Mouse (Mus musculus) midbrain, embryonic 15.5 days (tissue): ENCODE data around the gene Rc3h2. TPM values are rescaled to one million over a fixed set of nuclear protein-coding genes. Genes with fewer than 3 reads are reported as not detected.

ENCODE experiments used
- ATAC-seq: fragments of 200-750 bp; cut with Nextera tagmentation; replicated peaks from 2 replicates; pipeline ENCODE4 v1.8.0; 2017; ENCODE audit warnings: moderate TSS enrichment
- H3K27ac ChIP-seq: fragments of 300-500 bp; sonication (generic); 2 replicates; pipeline ENCODE4 v1.5.1; 2015; ENCODE audit warnings: mild to moderate bottlenecking, inconsistent platforms
- H3K27me3 ChIP-seq: fragments of 300-500 bp; sonication (generic); replicated peaks from 2 replicates; pipeline ENCODE4 v1.6.1; 2015; ENCODE audit warnings: inconsistent platforms
- H3K36me3 ChIP-seq: fragments of 300-500 bp; sonication (generic); replicated peaks from 2 replicates; pipeline ENCODE4 v1.6.1; 2015; ENCODE audit warnings: inconsistent platforms
- H3K4me1 ChIP-seq: fragments of 300-500 bp; sonication (generic); 2 replicates; pipeline ENCODE4 v1.6.1; 2015; ENCODE audit warnings: inconsistent platforms
- H3K4me2 ChIP-seq: fragments of 300-500 bp; sonication (generic); 2 replicates; pipeline ENCODE4 v1.6.1; 2015; ENCODE audit warnings: inconsistent platforms, mild to moderate bottlenecking, moderate library complexity
- H3K4me3 ChIP-seq: fragments of 300-500 bp; sonication (generic); 2 replicates; pipeline ENCODE4 v1.5.1; 2015; ENCODE audit warnings: mild to moderate bottlenecking, inconsistent platforms
- H3K9ac ChIP-seq: fragments of 300-500 bp; sonication (generic); 2 replicates; pipeline ENCODE4 v1.6.1; 2015; ENCODE audit warnings: mild to moderate bottlenecking, inconsistent platforms
- H3K9me3 ChIP-seq: fragments of 300-500 bp; sonication (generic); 2 replicates; pipeline ENCODE4 v1.6.1; 2016; ENCODE audit warnings: inconsistent platforms
- WGBS: fragments of 180-500 bp; shearing (Covaris S2); methylation state at CpG from one replicate; pipeline ENCODE4 v1.1.7; 2015; ENCODE audit warnings: mixed read lengths; 5-methylcytosine and 5-hydroxymethylcytosine counted together
- polyA plus RNA-seq: library from polyadenylated mRNA; unstranded; fragments of >200 nt; fragmentation: Nextera tagmentation; extraction: Ambion mirVana; gene quantifications from 2 replicates; pipeline ENCODE4 v1.2.1, GENCODE M21; 2015

Gene Rc3h2
- polyA plus RNA-seq, 1 experiment from 2014 or later: 21.7 TPM

- H3K36me3 ChIP-seq: peaks cover 21% of the 10 kb centered on the region
- no peaks in the 10 kb centered on the region for H3K4me1 ChIP-seq
- no peak overlapping the region for H3K9ac ChIP-seq
- WGBS: 57% methylated on average over 1 of the region's 1 CpGs
- no peak overlapping the region for H3K27ac ChIP-seq
- H3K4me3 ChIP-seq: no peak overlapping the region
- no peaks in the 10 kb centered on the region for H3K27me3 ChIP-seq
- H3K4me2 ChIP-seq: no peak overlapping the region
- no peak for ATAC-seq
- H3K9me3 ChIP-seq: no peaks in the 10 kb centered on the region
These were observed 27.2 kb downstream of the Rc3h2 start for GRCm38 (mm10) chr2:37395539-37395938.

GRCm38 (mm10) chr2:37382921-37383320 is 39.8 kb downstream of the Rc3h2 start:
- peaks cover 22% of the 10 kb centered on the region for H3K36me3 ChIP-seq
- H3K4me3 ChIP-seq: no peak overlapping the region
- no peak overlapping the region for H3K27ac ChIP-seq
- no peaks in the 10 kb centered on the region for H3K9me3 ChIP-seq
- no peak for ATAC-seq
- WGBS: 97% methylated on average over 9 of the region's 9 CpGs
- no peak overlapping the region for H3K9ac ChIP-seq
- H3K4me2 ChIP-seq: no peak overlapping the region
- H3K27me3 ChIP-seq: no peaks in the 10 kb centered on the region
- no peaks in the 10 kb centered on the region for H3K4me1 ChIP-seq

- Histone ChIP-seq H3K9ac (no peak overlapping the region), H3K36me3 (peaks cover 34% of the 10 kb centered on the region), H3K4me3 (no peak overlapping the region), H3K4me1 (no peaks in the 10 kb centered on the region), H3K9me3 (no peaks in the 10 kb centered on the region), H3K27me3 (no peaks in the 10 kb centered on the region), H3K4me2 (no peak overlapping the region), H3K27ac (no peak overlapping the region)
- no peak for ATAC-seq
- WGBS: 82% methylated on average over 2 of the region's 2 CpGs
These were observed 42.5 kb downstream of the Rc3h2 start for GRCm38 (mm10) chr2:37380189-37380588.

- ATAC-seq: no peak
- no peak overlapping the region for H3K4me3 ChIP-seq
- WGBS: 98% methylated on average over 1 of the region's 1 CpGs
- peaks cover 18% of the 10 kb centered on the region for H3K36me3 ChIP-seq
- H3K9ac ChIP-seq: no peak overlapping the region
- no peaks in the 10 kb centered on the region for H3K4me1 ChIP-seq
- H3K4me2 ChIP-seq: no peak overlapping the region
- no peaks in the 10 kb centered on the region for H3K27me3 ChIP-seq
- H3K9me3 ChIP-seq: no peaks in the 10 kb centered on the region
- no peak overlapping the region for H3K27ac ChIP-seq
These were observed 46.7 kb downstream of the Rc3h2 start for GRCm38 (mm10) chr2:37376018-37376417.

GRCm38 (mm10) chr2:37370651-37371050 is 52.1 kb downstream of the Rc3h2 start:
- WGBS: 93% methylated on average over 2 of the region's 2 CpGs
- ATAC-seq: no peak
- H3K36me3 ChIP-seq: no peaks in the 10 kb centered on the region; the same call in 1 of the 2 replicates
- H3K27me3 ChIP-seq: no peaks in the 10 kb centered on the region
- no peak overlapping the region for H3K9ac ChIP-seq
- H3K9me3 ChIP-seq: no peaks in the 10 kb centered on the region
- H3K27ac ChIP-seq: no peak overlapping the region
- no peak overlapping the region for H3K4me2 ChIP-seq
- no peak overlapping the region for H3K4me3 ChIP-seq
- no peaks in the 10 kb centered on the region for H3K4me1 ChIP-seq

- no peak for ATAC-seq
- Histone ChIP-seq H3K4me2 (no peak overlapping the region), H3K4me3 (no peak overlapping the region), H3K36me3 (peaks cover 17% of the 10 kb centered on the region), H3K9ac (no peak overlapping the region), H3K27ac (no peak overlapping the region), H3K4me1 (peaks cover 18% of the 10 kb centered on the region), H3K9me3 (no peaks in the 10 kb centered on the region), H3K27me3 (no peaks in the 10 kb centered on the region)
- WGBS: 98% methylated on average over 2 of the region's 2 CpGs
These were observed 62.8 kb downstream of the Rc3h2 start for GRCm38 (mm10) chr2:37359908-37360307.

- WGBS: under 1% methylated on average over 42 of the region's 42 CpGs
- H3K27me3 ChIP-seq: no peaks in the 10 kb centered on the region
- peaks cover 27% of the 10 kb centered on the region for H3K36me3 ChIP-seq
- peak within 1 kb of the TSS; percentile 75 for H3K4me3 ChIP-seq
- H3K27ac ChIP-seq: peak within 1 kb of the TSS; percentile 92
- peaks cover 18% of the 10 kb centered on the region for H3K4me1 ChIP-seq
- H3K9me3 ChIP-seq: no peaks in the 10 kb centered on the region
- H3K9ac ChIP-seq: peak within 1 kb of the TSS; percentile 56
- peak within 1 kb of the TSS; percentile 74 for H3K4me2 ChIP-seq
- ATAC-seq: peak; percentile 97
These were observed 63.8 kb downstream of the Rc3h2 start, which contains the start of gene Pdcl for GRCm38 (mm10) chr2:37358633-37359540. TSS of gene Pdcl (minus strand) at chr2:37359332.

GRCm38 (mm10) chr2:37355571-37355970 is 67.1 kb downstream of the Rc3h2 start:
- 95% methylated on average over 5 of the region's 5 CpGs for WGBS
- Histone ChIP-seq H3K9me3 (no peaks in the 10 kb centered on the region), H3K4me1 (peaks cover 18% of the 10 kb centered on the region), H3K4me2 (no peak overlapping the region), H3K4me3 (no peak overlapping the region), H3K27me3 (no peaks in the 10 kb centered on the region), H3K36me3 (peaks cover 55% of the 10 kb centered on the region), H3K27ac (no peak overlapping the region), H3K9ac (no peak overlapping the region)
- ATAC-seq: no peak

GRCm38 (mm10) chr2:37351671-37352070 is 71.0 kb downstream of the Rc3h2 start:
- H3K4me3 ChIP-seq: no peak overlapping the region
- H3K36me3 ChIP-seq: peaks cover 55% of the 10 kb centered on the region
- ATAC-seq: no peak
- H3K9ac ChIP-seq: no peak overlapping the region
- no peak overlapping the region for H3K27ac ChIP-seq
- H3K4me1 ChIP-seq: 0 out of 2 replicates have a peak, but pooled peaks cover 3% of the 10 kb centered on the region
- no peaks in the 10 kb centered on the region for H3K9me3 ChIP-seq
- H3K4me2 ChIP-seq: no peak overlapping the region
- H3K27me3 ChIP-seq: no peaks in the 10 kb centered on the region
- WGBS: 94% methylated on average over 7 of the region's 7 CpGs

- ATAC-seq: 0 out of 2 replicates have a peak, but pooled peaks have one; percentile 45
- Histone ChIP-seq H3K9ac (no peak overlapping the region), H3K9me3 (no peaks in the 10 kb centered on the region), H3K27me3 (no peaks in the 10 kb centered on the region), H3K27ac (no peak overlapping the region), H3K4me1 (no peaks in the 10 kb centered on the region), H3K4me2 (no peak overlapping the region), H3K36me3 (no peaks in the 10 kb centered on the region), H3K4me3 (no peak overlapping the region)
- 59% methylated on average over 10 of the region's 10 CpGs for WGBS
These were observed 84.1 kb downstream of the Rc3h2 start for GRCm38 (mm10) chr2:37338497-37339187.

- no peak overlapping the region for H3K4me3 ChIP-seq
- WGBS: 83% methylated on average over 2 of the region's 2 CpGs
- H3K4me2 ChIP-seq: no peak overlapping the region
- no peak overlapping the region for H3K9ac ChIP-seq
- no peaks in the 10 kb centered on the region for H3K4me1 ChIP-seq
- no peak for ATAC-seq
- H3K36me3 ChIP-seq: no peaks in the 10 kb centered on the region
- no peaks in the 10 kb centered on the region for H3K27me3 ChIP-seq
- no peaks in the 10 kb centered on the region for H3K9me3 ChIP-seq
- H3K27ac ChIP-seq: no peak overlapping the region
These were observed 89.4 kb downstream of the Rc3h2 start for GRCm38 (mm10) chr2:37333321-37333720.

GRCm38 (mm10) chr2:37326215-37326614 is 96.5 kb downstream of the Rc3h2 start, which contains the start of gene Olfr368:
TSS of gene Olfr368 (plus strand) at chr2:37326515.
- Histone ChIP-seq H3K36me3 (no peaks in the 10 kb centered on the region), H3K9ac (no peak within 1 kb of the TSS), H3K4me3 (no peak within 1 kb of the TSS), H3K9me3 (no peaks in the 10 kb centered on the region), H3K4me2 (no peak within 1 kb of the TSS), H3K27me3 (no peaks in the 10 kb centered on the region), H3K27ac (no peak within 1 kb of the TSS), H3K4me1 (no peaks in the 10 kb centered on the region)
- 84% methylated on average over 1 of the region's 1 CpGs for WGBS
- no peak for ATAC-seq
